Mouse (Mus musculus) lung, postnatal 0 days (tissue): Measurements from ENCODE around the gene Kidins220.

ENCODE experiments used
- CTCF ChIP-seq: IDR thresholded peaks from 2 replicates; pipeline ENCODE4 v1.5.1; 2016; ENCODE audit warnings: antibody characterized with exemption, mild to moderate bottlenecking
- EP300 ChIP-seq: IDR thresholded peaks from 2 replicates; pipeline ENCODE4 v1.6.1; 2016; ENCODE audit warnings: antibody characterized with exemption, mild to moderate bottlenecking, control low read depth

- no peak for TF ChIP-seq CTCF
- TF ChIP-seq EP300, result no peak
Observed at GRCm38 (mm10) chr12:25033662-25034337, 59.1 kb downstream of the Kidins220 start.
